Mouse (Mus musculus) embryonic facial prominence, embryonic 12.5 days (tissue): ENCODE measurements around the gene Praf2. TPM values are rescaled to one million over a fixed set of nuclear protein-coding genes. Genes with fewer than 3 reads are reported as not detected.
"Not testable (repeated sequence)": the region's sequence is repeated elsewhere in the genome, so short reads cannot be mapped to it uniquely, and the experiment has no call there.

ENCODE experiments used
- ATAC-seq: fragments of 200-750 bp; cut with Nextera tagmentation; 2 replicates; pipeline ENCODE4 v1.8.0; 2017; ENCODE audit not compliant: insufficient number of reproducible peaks, insufficient read depth, low FRiP score, low TSS enrichment
- H3K27ac ChIP-seq: fragments of 300-500 bp; sonication (generic); 2 replicates; pipeline ENCODE4 v1.5.1; 2016; ENCODE audit warnings: mild to moderate bottlenecking
- H3K27me3 ChIP-seq: fragments of 300-500 bp; sonication (generic); 2 replicates; pipeline ENCODE4 v1.6.1; 2016; ENCODE audit warnings: mild to moderate bottlenecking, moderate library complexity
- H3K36me3 ChIP-seq: fragments of 300-500 bp; sonication (generic); 2 replicates; pipeline ENCODE4 v1.6.1; 2016; ENCODE audit warnings: mild to moderate bottlenecking
- H3K4me1 ChIP-seq: fragments of 300-500 bp; sonication (generic); 2 replicates; pipeline ENCODE4 v1.6.1; 2016
- H3K4me2 ChIP-seq: fragments of 300-500 bp; sonication (generic); replicated peaks from 2 replicates; pipeline ENCODE4 v1.6.1; 2016; ENCODE audit warnings: mild to moderate bottlenecking, moderate library complexity
- H3K4me3 ChIP-seq: fragments of 300-500 bp; sonication (generic); 2 replicates; pipeline ENCODE4 v1.5.1; 2016; ENCODE audit warnings: mild to moderate bottlenecking
- H3K9ac ChIP-seq: fragments of 300-500 bp; sonication (generic); 2 replicates; pipeline ENCODE4 v1.6.1; 2016; ENCODE audit warnings: mild to moderate bottlenecking, moderate library complexity
- H3K9me3 ChIP-seq: fragments of 300-500 bp; sonication (generic); 2 replicates; pipeline ENCODE4 v1.6.1; 2016; ENCODE audit warnings: mild to moderate bottlenecking, moderate library complexity
- WGBS: fragments of 180-500 bp; shearing (Covaris S2); methylation state at CpG from one replicate; pipeline ENCODE4 v1.1.7; 2016; 5-methylcytosine and 5-hydroxymethylcytosine counted together
- polyA plus RNA-seq: library from polyadenylated mRNA; unstranded; fragments of >200 nt; fragmentation: Nextera tagmentation; extraction: Ambion mirVana; gene quantifications from 2 replicates; pipeline ENCODE4 v1.2.1, GENCODE M21; 2016

The Praf2 gene
- polyA plus RNA-seq, result 69.9 and 71.0 TPM in 2 replicates

DNA sequence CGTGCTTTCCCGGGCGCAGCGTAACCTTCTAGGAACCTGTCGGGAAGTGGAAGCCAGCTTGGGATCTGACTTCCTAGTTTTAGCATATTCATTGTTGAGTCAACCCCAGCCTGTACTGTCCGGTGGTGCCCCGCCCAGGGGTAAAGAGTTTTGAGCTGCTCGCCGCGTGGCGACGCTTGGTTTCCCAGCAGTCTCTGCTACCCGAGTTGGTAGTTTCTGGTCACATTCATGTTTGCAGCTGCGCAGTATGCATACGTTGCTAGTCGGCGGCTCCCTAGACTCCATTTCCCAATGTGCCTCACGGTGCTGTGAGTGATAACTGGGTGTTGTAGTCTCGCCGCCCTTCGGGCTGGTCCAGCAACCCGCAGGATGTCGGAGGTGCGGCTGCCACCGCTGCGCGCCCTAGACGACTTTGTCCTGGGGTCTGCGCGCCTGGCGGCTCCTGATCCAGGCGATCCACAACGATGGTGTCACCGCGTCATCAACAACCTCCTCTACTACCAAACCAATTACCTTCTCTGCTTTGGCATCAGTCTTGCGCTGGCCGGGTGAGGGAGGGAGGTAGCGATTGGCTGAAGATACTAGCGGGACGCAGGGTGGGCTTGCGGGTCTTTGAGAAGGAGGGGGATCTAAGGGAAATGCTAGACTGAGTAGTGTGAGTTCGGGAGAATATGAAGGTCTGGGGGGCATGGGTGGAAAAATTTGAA lies at the start of gene Praf2:
Praf2 (plus strand) TSS at position 225 of the 707 bp plus-strand sequence.
- Histone ChIP-seq H3K9me3 (no peaks in the 10 kb centered on the region), H3K36me3 (peaks cover 8% of the 10 kb centered on the region), H3K4me2 (peak within 1 kb of the TSS; percentile 54), H3K9ac (peak within 1 kb of the TSS; percentile 40), H3K27me3 (no peaks in the 10 kb centered on the region), H3K4me3 (peak within 1 kb of the TSS; percentile 43), H3K27ac (0 out of 2 replicates have a peak within 1 kb of the TSS, but pooled peaks have one; percentile 36), H3K4me1 (no peaks in the 10 kb centered on the region)
- ATAC-seq, result peak; percentile 89
- WGBS, result 21% methylated on average over 42 of the region's 42 CpGs

DNA sequence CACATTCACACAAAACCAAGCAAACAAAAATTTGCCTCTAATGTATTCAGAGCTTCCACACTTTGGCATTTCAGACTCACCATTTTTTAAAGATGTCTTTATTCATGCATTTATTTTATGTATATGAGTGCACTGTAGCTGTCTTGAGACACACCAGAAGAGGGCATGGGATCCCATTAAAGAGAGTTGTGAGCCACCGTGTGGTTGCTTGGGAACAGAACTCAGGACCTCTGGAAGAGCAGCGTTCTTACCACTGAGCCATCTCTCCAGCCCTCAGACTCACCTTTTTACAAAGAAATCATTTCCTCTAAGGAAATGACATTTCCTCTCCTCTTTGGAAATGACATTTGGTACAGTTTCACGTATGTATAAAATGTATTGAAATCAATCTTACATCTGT lies 49.3 kb upstream of the Praf2 start:
- 46% methylated on average over 3 of the region's 3 CpGs for WGBS
- H3K4me3 ChIP-seq, result no peak overlapping the region
- no peak overlapping the region for H3K27ac ChIP-seq
- H3K4me2 ChIP-seq, result no peak overlapping the region
- H3K9me3 ChIP-seq, result no peaks in the 10 kb centered on the region
- no peaks in the 10 kb centered on the region for H3K27me3 ChIP-seq
- H3K9ac ChIP-seq, result no peak overlapping the region
- H3K36me3 ChIP-seq, result no peaks in the 10 kb centered on the region
- no peaks in the 10 kb centered on the region for H3K4me1 ChIP-seq
- no peak for ATAC-seq

DNA sequence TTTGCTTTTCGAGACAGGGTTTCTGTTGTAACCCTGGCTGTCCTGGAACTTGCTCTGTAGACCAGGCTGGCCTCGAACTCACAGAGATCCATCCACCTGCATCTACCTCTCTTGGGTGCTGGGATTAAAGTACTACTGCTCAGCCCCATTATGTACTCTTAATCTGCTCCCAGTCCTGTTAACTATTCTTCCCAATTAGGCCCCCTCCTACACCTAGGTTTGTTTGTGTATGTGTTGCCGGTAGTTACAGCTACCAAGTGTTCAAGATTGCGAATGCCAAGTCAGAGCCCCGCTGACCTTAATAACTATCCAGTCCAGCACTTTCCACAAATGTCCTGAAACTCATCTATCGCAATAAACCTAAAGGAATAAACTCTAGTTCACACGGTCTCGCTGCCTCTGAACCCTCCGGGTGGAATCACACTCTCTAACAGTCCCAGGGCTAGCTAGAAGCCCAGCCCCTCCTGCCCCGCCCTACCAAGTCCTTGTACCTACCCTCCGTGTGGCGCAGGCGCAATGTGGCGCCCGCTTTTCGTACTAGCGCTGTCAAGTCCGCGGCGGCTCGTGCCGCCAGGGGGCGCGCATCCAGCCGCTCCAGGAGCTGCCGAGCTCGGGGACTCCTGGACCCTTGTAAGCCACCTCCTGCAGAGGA lies 48.7 kb upstream of the Praf2 start:
- no peak overlapping the region for H3K27ac ChIP-seq

DNA sequence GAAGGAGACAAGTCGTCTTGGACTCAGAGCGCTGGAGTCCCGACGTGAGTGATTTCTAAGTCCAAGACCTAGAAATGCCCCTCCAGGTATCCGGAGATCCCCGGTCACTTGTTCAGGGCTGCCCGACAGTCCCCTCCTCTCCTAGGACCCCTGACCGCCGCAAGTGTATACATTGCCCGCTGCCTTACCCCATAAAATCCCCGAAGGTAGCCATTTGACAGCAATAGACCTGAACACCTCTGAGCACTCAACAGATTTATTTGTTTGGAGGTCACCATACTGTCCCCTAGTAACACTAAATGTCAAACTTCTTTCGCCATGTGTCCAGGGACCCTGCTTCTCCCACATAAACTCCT lies 48.2 kb upstream of the Praf2 start:
- no peak overlapping the region for H3K9ac ChIP-seq
- ATAC-seq, result no peak; the same call in 1 of the 2 replicates
- 32% methylated on average over 12 of the region's 12 CpGs for WGBS

More for the DNA sequence above, 48.7 kb upstream of the Praf2 start:
- Histone ChIP-seq H3K4me2 (peak overlapping the region; percentile 44), H3K9ac (no peak overlapping the region), H3K9me3 (no peaks in the 10 kb centered on the region), H3K36me3 (no peaks in the 10 kb centered on the region), H3K4me1 (no peaks in the 10 kb centered on the region), H3K27me3 (no peaks in the 10 kb centered on the region), H3K4me3 (peak overlapping the region; percentile 11; the same call in 1 of the 2 replicates)
- peak; percentile 86 for ATAC-seq
- 28% methylated on average over 27 of the region's 27 CpGs for WGBS

DNA sequence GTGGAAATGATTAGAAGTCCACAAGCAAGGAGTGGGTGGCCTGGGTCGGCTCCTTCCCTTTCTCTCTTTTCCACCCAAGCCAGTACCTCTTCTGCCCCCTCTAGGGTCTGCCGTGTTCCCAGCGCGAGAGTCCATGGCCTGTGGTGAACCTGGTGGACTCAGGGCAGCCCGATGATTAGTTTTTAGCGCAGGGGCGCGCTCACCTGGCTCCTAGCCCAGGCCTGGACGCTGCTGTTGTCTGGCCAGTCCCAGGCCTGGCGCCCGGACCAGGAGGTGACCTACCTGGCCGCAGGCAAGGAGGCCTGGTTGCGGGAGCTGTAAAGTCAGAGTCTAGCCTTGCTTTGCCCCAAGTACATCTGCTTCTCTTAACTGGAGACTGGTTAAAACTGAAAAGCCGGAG lies 47.4 kb upstream of the Praf2 start, which contains the start of gene Magix:
Magix (minus strand) TSS at position 388 of the 400 bp plus-strand sequence.
- H3K27me3 ChIP-seq, result no peaks in the 10 kb centered on the region
- WGBS, result 61% methylated on average over 14 of the region's 14 CpGs
- no peaks in the 10 kb centered on the region for H3K9me3 ChIP-seq
- H3K36me3 ChIP-seq, result no peaks in the 10 kb centered on the region
- H3K4me2 ChIP-seq, result peak within 1 kb of the TSS; percentile 44
- ATAC-seq, result no peak
- H3K27ac ChIP-seq, result no peak within 1 kb of the TSS
- no peak within 1 kb of the TSS for H3K9ac ChIP-seq
- no peaks in the 10 kb centered on the region for H3K4me1 ChIP-seq
- peak within 1 kb of the TSS; percentile 11; the same call in 1 of the 2 replicates for H3K4me3 ChIP-seq

More for the DNA sequence above, 48.2 kb upstream of the Praf2 start:
- Histone ChIP-seq H3K27ac (no peak overlapping the region), H3K27me3 (no peaks in the 10 kb centered on the region), H3K4me1 (no peaks in the 10 kb centered on the region), H3K36me3 (no peaks in the 10 kb centered on the region), H3K4me3 (peak overlapping the region; percentile 11; the same call in 1 of the 2 replicates), H3K9me3 (no peaks in the 10 kb centered on the region), H3K4me2 (peak overlapping the region; percentile 44)

DNA sequence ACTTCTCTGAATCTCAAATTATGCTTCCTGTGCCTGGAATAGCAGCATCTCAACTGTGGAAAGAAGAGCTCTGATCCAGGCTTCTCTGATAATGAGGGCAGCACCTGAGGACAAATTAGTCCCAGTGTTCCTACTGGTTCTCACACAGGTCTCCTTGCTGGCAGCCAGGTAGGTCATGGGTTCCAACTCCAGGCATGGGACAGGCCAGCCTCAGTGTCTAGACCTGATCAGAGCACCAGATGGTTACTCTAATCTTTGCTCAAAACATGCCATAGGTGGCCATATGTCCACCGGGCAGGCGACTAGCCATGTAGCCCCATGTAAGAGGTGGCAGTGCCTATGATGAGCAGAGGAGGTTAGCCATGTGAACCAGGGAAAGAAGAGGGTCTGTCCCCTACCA lies 39.9 kb upstream of the Praf2 start:
- H3K9ac ChIP-seq, result no peak overlapping the region
- no peak for ATAC-seq
- WGBS, result 95% methylated on average over 2 of the region's 2 CpGs
- H3K9me3 ChIP-seq, result no peaks in the 10 kb centered on the region
- H3K4me1 ChIP-seq, result no peaks in the 10 kb centered on the region
- H3K27me3 ChIP-seq, result no peaks in the 10 kb centered on the region
- H3K4me3 ChIP-seq, result no peak overlapping the region
- no peaks in the 10 kb centered on the region for H3K36me3 ChIP-seq
- no peak overlapping the region for H3K4me2 ChIP-seq
- no peak overlapping the region for H3K27ac ChIP-seq

DNA sequence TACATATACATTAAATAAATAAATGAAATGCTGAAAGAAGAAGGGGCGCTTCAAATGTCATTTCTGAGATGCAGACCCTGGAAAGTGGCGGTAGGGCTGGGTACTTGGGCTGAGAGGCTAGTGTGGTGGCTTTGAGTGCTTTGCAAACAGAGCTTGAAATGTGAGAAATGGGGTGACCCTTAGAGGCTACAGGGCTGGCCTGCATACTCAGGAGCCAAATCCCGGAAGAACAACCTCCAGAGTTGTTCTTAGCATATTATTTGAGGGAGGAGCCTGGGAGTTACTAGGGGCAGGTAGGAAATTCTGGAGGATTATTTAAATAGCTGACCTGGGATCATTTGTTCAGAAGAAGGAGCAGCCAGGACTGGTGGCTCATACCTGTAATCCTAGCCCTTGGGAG lies 37.8 kb upstream of the Praf2 start:
- Histone ChIP-seq H3K27ac (no peak overlapping the region), H3K27me3 (no peaks in the 10 kb centered on the region), H3K9ac (no peak overlapping the region), H3K9me3 (no peaks in the 10 kb centered on the region), H3K36me3 (no peaks in the 10 kb centered on the region), H3K4me3 (no peak overlapping the region), H3K4me2 (no peak overlapping the region), H3K4me1 (no peaks in the 10 kb centered on the region)
- ATAC-seq, result no peak
- 65% methylated on average over 3 of the region's 3 CpGs for WGBS

DNA sequence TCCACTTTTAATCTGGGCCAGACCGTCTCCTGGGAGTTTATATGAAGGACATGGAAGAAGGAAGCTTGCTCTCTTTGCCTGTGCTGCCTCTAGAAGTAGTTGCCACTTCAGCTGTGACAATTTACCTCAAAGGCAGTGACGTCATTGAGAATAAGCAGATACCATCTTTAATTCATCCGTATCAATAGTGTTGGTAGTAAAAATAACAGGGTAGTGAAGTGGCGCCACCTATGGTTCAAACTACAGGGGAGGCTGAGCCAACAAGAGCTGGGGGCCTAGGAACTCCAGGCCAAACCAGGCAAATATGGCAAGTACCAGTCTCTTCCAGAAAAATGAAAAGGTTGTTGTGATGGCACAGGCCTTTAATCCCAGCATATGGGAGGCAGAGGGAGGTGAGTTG lies 35.4 kb upstream of the Praf2 start:
- no peaks in the 10 kb centered on the region for H3K27me3 ChIP-seq
- H3K4me2 ChIP-seq, result no peak overlapping the region
- 38% methylated on average over 4 of the region's 4 CpGs for WGBS
- H3K27ac ChIP-seq, result no peak overlapping the region
- no peak overlapping the region for H3K9ac ChIP-seq
- H3K4me3 ChIP-seq, result no peak overlapping the region
- no peaks in the 10 kb centered on the region for H3K4me1 ChIP-seq
- H3K36me3 ChIP-seq, result no peaks in the 10 kb centered on the region
- ATAC-seq, result no peak
- H3K9me3 ChIP-seq, result no peaks in the 10 kb centered on the region

DNA sequence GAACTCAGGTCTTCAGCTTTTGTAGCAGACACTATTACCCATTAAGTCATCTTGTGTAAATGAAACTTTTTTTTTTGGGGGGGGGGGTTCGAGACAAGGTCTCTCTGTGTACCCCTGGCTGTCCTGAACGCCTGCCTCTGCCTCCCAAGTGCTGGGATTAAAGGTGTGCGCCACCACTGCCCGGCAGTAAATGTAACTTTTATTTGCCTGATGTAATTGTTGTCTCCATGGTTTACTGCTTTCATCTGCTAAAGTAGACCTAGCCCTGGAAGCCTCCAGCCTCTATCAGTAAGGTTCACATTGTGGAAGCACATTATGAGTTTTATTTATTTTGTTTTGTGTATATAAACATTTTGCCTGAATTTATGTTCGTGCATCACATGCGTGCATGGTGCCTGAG lies 31.7 kb upstream of the Praf2 start:
- Histone ChIP-seq H3K9me3 (no peaks in the 10 kb centered on the region), H3K4me2 (peak overlapping the region; percentile 30), H3K27me3 (no peaks in the 10 kb centered on the region), H3K4me3 (0 out of 2 replicates have a peak overlapping the region, but pooled peaks have one; percentile 59), H3K9ac (no peak overlapping the region), H3K36me3 (peaks cover 5% of the 10 kb centered on the region; the same call in 1 of the 2 replicates), H3K4me1 (no peaks in the 10 kb centered on the region), H3K27ac (no peak overlapping the region)
- WGBS, result 44% methylated on average over 6 of the region's 6 CpGs
- 0 out of 2 replicates have a peak, but pooled peaks have one; percentile 42 for ATAC-seq

DNA sequence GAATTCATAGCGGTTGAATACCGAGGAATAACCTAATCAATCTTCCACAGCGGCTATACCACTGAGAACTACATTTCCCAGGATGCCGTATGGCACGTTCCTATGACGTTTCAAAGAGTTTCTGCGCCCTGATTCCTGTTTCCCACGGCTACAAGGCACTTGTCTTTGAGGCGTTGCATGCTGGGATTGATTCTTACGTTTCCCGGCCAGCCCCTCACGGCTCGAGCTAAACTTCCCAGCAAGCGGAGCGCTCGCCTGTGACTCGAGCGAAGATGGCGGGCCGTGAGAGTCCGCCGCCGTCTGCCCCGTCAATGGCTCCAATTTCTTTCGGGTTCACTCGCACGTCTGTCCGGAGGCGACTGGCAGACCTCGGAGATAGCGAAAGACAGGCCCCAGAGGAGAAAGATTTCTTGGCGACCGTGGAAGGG lies 31.3 kb upstream of the Praf2 start, which contains the start of gene Gpkow:
Gpkow (plus strand) TSS at position 178 of the 428 bp plus-strand sequence.
- peak within 1 kb of the TSS; percentile 59 for H3K4me3 ChIP-seq
- peaks cover 5% of the 10 kb centered on the region; the same call in 1 of the 2 replicates for H3K36me3 ChIP-seq
- H3K4me2 ChIP-seq, result peak within 1 kb of the TSS; percentile 56
- H3K4me1 ChIP-seq, result no peaks in the 10 kb centered on the region
- no peaks in the 10 kb centered on the region for H3K9me3 ChIP-seq
- 16% methylated on average over 33 of the region's 33 CpGs for WGBS
- H3K27me3 ChIP-seq, result no peaks in the 10 kb centered on the region
- no peak within 1 kb of the TSS for H3K27ac ChIP-seq
- peak; percentile 92 for ATAC-seq
- peak within 1 kb of the TSS; percentile 56 for H3K9ac ChIP-seq

DNA sequence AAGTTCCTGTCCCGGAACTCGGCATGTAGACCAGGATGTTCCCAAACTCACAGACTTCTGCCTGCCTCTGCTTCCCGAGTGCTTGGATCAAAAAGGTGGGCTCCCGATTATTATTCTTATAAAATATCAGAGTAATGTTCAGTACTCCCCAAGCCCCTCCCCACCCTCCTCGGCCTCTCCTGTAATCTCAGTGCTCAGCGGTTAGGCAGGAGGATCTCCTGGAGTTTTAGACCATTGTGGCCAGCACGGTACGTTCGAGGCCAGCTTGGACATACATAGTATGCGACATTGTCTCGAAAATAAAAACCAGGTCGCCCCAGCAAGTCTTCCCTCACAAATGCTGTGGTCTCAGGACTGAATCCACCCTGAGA lies 14.5 kb upstream of the Praf2 start:
- not testable (repeated sequence) for H3K36me3 ChIP-seq, H3K9me3 ChIP-seq, H3K27ac ChIP-seq, H3K27me3 ChIP-seq, H3K9ac ChIP-seq, H3K4me1 ChIP-seq, ATAC-seq
- peak overlapping the region; percentile 29 for H3K4me3 ChIP-seq
- 27% methylated on average over 6 of the region's 12 CpGs for WGBS
- peak overlapping the region; percentile 36 for H3K4me2 ChIP-seq
